Mouse (Mus musculus) ovary, postnatal 14 days (tissue): ENCODE results near the gene Lrch3.
"Not testable (repeated sequence)": the region's sequence is repeated elsewhere in the genome, so short reads cannot be mapped to it uniquely, and the experiment has no call there.

Experiments
- DNase-seq: peaks from one replicate; pipeline ENCODE4 v3.0.0; 2022; ENCODE audit warnings: low spot score

Gene Lrch3

GRCm38 (mm10) chr16:32913937-32914881 is at the start of gene Lrch3:
Gene Lrch3 (plus strand): TSS chr16:32914100.
- peak; percentile 95 for DNase-seq

GRCm38 (mm10) chr16:32865401-32865800 is 48.5 kb upstream of the Lrch3 start:
- DNase-seq, result no peak

DNA sequence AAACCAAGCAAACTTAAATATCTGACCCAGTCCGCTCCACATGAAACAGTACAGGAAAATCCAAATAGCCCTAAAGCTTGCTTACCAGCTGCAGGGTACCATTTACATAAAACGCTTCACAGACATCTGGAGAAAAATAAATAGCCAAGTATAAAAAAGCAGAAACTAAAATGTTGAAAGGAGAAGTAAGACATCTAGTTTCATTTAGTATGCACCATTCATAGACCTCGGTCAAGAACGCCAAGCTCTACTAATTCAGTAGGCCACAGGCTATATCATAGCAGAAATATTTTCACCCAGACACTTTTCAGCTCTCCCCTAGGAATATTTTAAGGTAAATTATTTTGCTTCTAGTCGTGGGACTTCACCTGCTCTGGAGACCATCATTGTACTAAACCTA is 47.2 kb upstream of the Lrch3 start:
- DNase-seq, result no peak

DNA sequence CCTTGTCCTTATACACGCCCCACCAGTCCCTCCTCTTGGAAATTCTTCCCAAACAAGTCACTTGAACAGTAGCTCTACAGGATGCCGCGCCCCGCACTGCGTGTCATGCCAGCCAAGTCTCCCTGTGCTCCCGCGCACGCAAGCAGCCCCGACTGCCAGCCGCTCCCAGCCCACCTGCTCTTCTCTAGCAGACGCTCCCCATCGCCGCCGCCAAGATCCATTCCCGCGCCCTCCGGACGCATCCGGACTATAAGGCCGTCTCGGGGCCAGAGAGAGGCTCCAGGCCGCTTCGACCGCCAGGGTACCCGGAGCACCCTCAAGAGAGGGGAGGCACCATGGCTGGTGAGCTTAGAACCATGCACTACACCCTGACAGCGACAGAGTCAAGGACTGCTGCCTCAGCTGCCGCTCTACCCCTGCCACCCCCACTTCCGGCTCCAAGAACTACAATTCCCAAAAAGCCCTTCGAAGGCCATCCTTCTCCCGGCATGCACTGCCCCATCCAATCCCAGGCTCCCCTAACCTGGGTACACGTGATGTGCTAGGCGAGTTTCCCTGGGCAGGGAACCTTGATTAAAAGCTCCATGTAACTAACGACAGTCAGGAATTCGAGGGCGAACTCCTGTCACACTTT is 45.9 kb upstream of the Lrch3 start:
- peak; percentile 71 for DNase-seq

DNA sequence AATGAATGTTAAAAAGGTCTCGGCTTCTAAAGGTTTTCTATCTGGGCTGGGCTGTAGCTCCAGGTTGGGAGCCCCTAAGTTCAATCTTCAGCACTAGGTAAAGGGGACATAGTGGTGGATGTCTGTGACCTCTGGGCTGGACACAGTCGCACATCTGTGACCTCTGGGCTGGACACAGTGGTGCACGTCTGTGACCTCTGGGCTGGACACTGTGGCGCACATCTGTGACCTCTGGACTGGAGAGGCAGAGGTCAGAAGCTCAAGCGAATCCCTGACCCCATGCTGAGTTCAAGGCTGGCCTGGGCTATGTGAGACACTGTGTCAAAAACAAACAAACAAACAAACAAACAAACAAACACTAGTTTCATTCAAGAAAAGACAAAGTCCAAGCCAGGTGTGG is 43.7 kb upstream of the Lrch3 start:
- DNase-seq, result no peak

GRCm38 (mm10) chr16:32873366-32873765 is 40.5 kb upstream of the Lrch3 start:
- DNase-seq, result no peak

DNA sequence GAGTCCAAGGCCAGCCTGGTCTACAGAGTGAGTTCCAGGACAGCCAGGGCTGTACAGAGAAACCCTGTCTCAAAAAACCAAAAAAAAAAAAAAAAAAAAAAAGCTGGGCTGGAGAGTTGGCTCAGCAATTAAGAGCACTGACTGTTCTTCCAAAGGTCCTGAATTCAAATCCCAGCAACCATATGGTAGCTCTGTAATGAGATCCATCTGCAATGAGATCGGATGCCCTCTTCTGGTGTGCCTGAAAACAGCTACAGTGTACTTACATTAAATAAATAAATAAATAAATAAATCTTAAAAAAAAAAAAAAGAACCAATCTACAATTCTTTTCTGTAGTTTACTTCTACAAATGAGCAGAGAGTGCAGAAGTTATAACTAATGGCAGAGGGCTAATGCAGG is 38.6 kb upstream of the Lrch3 start:
- not testable (repeated sequence) for DNase-seq

GRCm38 (mm10) chr16:32875847-32876246 is 38.1 kb upstream of the Lrch3 start:
- DNase-seq, result no peak

DNA sequence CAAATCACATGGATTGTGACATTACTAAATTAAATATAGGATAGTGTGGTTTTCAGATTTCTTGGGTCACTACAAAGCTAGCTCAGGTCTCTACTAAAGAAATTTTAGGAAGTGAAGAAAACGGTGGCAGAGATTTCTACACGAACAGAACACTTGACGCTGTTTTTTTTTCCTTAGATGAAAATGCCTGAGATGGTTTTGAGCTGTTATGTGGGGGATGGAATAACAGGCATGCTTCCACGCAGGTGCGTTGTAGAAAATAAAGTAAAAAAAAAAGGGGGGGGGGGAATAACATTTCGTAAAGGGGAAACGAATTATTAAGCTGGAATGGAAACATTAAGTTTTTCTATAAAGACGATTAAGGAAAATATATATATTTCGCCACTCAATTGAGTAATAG is 37.1 kb upstream of the Lrch3 start:
- no peak for DNase-seq

- peak; percentile 93 for DNase-seq
Measured at GRCm38 (mm10) chr16:32877343-32878156, 36.4 kb upstream of the Lrch3 start, which contains the start of the genes Fyttd1 and Rubcn. Gene Fyttd1 (plus strand): TSS chr16:32877500. Gene Rubcn (minus strand): TSS chr16:32877766.

- DNase-seq, result no peak
Measured at GRCm38 (mm10) chr16:32878157-32878598, 35.7 kb upstream of the Lrch3 start.

DNA sequence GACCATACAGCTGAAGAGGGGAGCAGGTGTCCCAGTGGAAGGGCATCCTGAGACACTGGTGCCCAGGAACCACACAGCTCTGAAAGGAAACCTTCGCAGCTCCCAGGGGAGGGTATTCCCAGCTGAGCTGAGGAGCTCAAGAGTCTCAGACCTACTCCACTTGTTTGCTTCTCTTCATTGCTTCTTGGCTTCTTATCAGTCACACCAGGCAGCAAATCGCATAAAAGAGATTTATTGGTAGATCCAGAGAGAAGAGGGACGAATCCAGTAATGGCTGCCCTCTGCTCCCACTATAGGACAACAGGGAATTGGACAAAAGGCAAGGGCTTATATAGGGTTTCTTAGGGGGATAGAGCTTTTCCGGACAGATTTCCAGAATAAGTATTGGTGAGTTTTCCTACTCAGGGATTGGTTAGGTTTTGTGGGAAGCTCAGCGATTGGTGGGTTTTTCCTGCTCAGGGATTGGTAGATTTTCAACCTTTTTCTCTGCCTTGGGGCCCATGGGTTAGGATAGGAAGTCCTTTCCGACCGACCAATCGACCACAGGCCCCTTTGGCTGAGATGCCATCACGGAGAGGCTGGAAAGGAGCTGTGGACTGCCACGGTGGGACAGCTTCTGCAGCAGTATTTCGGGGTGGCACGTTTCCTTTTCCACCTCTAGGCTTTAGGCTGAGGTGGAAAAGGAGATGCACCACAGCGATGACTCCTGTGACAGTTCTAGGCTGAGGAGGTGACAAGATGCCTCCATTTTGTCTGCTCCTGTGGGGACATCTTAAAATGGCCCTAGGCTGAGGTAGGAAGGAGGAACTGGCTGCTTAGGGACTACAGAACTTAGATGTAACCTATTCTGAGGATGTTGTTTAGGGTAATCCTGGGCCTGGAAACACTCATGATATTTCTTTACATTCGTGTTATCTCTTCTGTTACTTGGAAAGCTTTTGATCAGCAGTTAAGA is 34.7 kb upstream of the Lrch3 start:
- no peak for DNase-seq

GRCm38 (mm10) chr16:32881538-32881937 is 32.4 kb upstream of the Lrch3 start:
- DNase-seq, result no peak

- no peak for DNase-seq
Measured at GRCm38 (mm10) chr16:32887996-32888395, 25.9 kb upstream of the Lrch3 start.

GRCm38 (mm10) chr16:32889881-32890280 is 24.0 kb upstream of the Lrch3 start:
- DNase-seq, result no peak

- no peak for DNase-seq
Measured at GRCm38 (mm10) chr16:32896126-32896525, 17.8 kb upstream of the Lrch3 start.

GRCm38 (mm10) chr16:32901360-32902050 is 12.4 kb upstream of the Lrch3 start:
- no peak for DNase-seq

GRCm38 (mm10) chr16:32902051-32902428 is 11.9 kb upstream of the Lrch3 start:
- no peak for DNase-seq

DNA sequence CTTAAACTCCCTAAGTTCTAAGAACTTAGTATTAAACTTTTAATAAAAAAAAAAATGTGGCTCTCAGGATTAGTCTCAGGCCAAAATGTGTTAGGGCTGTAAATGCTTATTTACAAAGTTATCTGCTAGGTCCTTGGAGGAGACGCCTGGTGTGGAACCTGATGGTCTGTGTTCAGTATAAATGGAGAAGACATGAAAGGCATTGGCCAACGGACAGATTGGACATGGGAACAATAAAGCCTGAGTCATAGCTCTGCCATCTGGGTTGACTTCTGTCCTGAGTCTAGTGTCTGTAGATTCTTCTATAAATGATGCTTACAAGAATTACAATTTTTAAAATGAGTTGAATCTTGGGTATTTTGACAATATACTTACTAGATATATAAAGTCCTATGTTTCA is 7.7 kb upstream of the Lrch3 start:
- no peak for DNase-seq

DNA sequence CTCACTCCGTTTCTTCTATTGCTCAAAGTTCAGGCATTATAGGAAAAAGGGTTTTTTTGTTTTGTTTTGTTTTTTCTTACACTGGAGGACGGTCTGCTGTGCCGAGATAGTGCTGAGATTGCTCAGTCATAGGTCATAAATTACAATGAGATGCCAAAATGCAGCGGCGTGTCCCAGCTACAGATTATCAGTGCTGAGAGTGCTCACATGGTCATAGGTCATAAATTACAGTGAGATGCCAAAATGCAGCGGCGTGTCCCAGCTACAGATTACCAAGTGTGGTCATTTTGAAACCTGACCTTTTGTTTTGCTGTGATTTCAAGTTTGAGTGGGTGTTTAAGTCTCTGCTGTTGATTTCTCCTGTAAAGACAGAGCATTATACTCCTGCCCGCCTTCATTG is 7.2 kb upstream of the Lrch3 start:
- no peak for DNase-seq

DNA sequence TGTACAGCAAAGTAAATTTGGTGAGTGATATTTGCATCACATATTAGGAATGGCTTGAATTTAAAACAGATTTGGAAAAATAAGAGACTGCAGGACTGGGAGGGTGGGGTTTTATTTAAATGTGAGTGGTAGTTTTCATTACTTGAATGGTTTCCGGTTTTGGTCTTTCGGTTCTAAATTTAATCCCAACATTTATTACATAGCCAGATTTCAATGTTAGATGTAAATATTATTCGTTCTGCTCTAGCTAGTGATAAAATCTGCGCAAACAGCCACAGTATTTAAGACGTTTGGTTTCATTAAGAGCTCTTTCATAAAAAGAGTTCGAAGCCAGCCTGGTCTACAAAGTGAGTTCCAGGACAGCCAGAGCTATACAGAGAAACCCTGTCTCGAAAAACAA is 688 bp upstream of the Lrch3 start:
- DNase-seq, result no peak
